Mouse (Mus musculus) MEL (cell line): ENCODE results near the gene Lrrc59.

ENCODE experiments used
- CHD2 ChIP-seq: IDR thresholded peaks from 2 replicates; pipeline ENCODE4 v1.6.1; 2011; ENCODE audit warnings: low read length, improper control_type of control experiment
- CTCF ChIP-seq, 3 experiments: IDR thresholded peaks in 2 of 3; conservative IDR thresholded peaks in 1 of 3; 2 replicates each; pipeline ENCODE4 v1.5.1; 2011 to 2012; ENCODE audit warnings: low read length in 3 of 3, low read depth in 2 of 3, mild to moderate bottlenecking in 2 of 3, improper control_type of control experiment in 1 of 3, inconsistent platforms in 1 of 3, mixed read lengths in 1 of 3, moderate library complexity in 1 of 3; ENCODE audit not compliant: control insufficient read depth in 1 of 3, insufficient read depth in 1 of 3, poor library complexity in 1 of 3, severe bottlenecking in 1 of 3
- ELF1 ChIP-seq: IDR thresholded peaks from 2 replicates; pipeline ENCODE4 v1.6.1; 2014; ENCODE audit warnings: low read depth, mild to moderate bottlenecking, inconsistent platforms, low read length, improper control_type of control experiment, moderate library complexity
- EP300 ChIP-seq, 2 experiments: IDR thresholded peaks; 2 replicates each; pipeline ENCODE4 v1.6.1; 2011; ENCODE audit warnings: improper control_type of control experiment in 2 of 2, low read length in 2 of 2, low read depth in 1 of 2, mild to moderate bottlenecking in 1 of 2
- ETS1 ChIP-seq: IDR thresholded peaks from 2 replicates; pipeline ENCODE4 v1.6.1; 2012; ENCODE audit warnings: low read depth, mild to moderate bottlenecking, inconsistent platforms, low read length, improper control_type of control experiment, moderate library complexity
- GABPA ChIP-seq: IDR thresholded peaks from 2 replicates; pipeline ENCODE4 v1.6.1; 2012; ENCODE audit warnings: low read depth, mild to moderate bottlenecking, inconsistent platforms, low read length, improper control_type of control experiment, moderate library complexity
- KAT2A ChIP-seq: conservative IDR thresholded peaks from 2 replicates; pipeline ENCODE4 v1.6.1; 2012; ENCODE audit warnings: low read depth, low read length, improper control_type of control experiment, inconsistent platforms
- NRF1 ChIP-seq: IDR thresholded peaks from 2 replicates; pipeline ENCODE4 v1.6.1; 2014; ENCODE audit warnings: low read depth, mild to moderate bottlenecking, inconsistent platforms, low read length, improper control_type of control experiment, moderate library complexity; ENCODE audit not compliant: poor library complexity, insufficient read depth, severe bottlenecking
- POLR2A ChIP-seq, 2 experiments: IDR thresholded peaks; 2 replicates each; pipeline ENCODE4 v1.6.1; 2011 to 2012; ENCODE audit warnings: low read length in 2 of 2, mild to moderate bottlenecking in 2 of 2, control low read depth in 1 of 2, improper control_type of control experiment in 1 of 2, low read depth in 1 of 2, moderate library complexity in 1 of 2; ENCODE audit not compliant: control insufficient read depth in 1 of 2, insufficient read depth in 1 of 2, poor library complexity in 1 of 2
- SMC3 ChIP-seq: IDR thresholded peaks from 2 replicates; pipeline ENCODE4 v1.6.1; 2011; ENCODE audit warnings: low read depth, low read length, improper control_type of control experiment
- TAL1 ChIP-seq: IDR thresholded peaks from 2 replicates; pipeline ENCODE4 v1.6.1; 2012; ENCODE audit warnings: mild to moderate bottlenecking, inconsistent platforms, low read length, moderate library complexity, mixed read lengths
- ZMIZ1 ChIP-seq: IDR thresholded peaks from 2 replicates; pipeline ENCODE4 v1.6.1; 2012; ENCODE audit warnings: low read depth, mild to moderate bottlenecking, inconsistent platforms, low read length, improper control_type of control experiment, moderate library complexity
- ZNF384 ChIP-seq: IDR thresholded peaks from 2 replicates; pipeline ENCODE4 v1.6.1; 2012; ENCODE audit warnings: low read depth, mild to moderate bottlenecking, inconsistent platforms, low read length, improper control_type of control experiment

GRCm38 (mm10) chr11:94661344-94661743 is 31.8 kb downstream of the Lrrc59 start:
- TF ChIP-seq GABPA (no peak), TAL1 (no peak), POLR2A (IDR thresholded peaks at IDR 0.05; ENCODE audit: control insufficient read depth in 1 of 2, insufficient read depth in 1 of 2, low read depth in 1 of 2, low read length in 2 of 2, poor library complexity in 1 of 2) (no peak), CTCF (IDR thresholded peaks at IDR 0.05 in 2 of 3, conservative IDR thresholded peaks at IDR 0.05 in 1 of 3; ENCODE audit: control insufficient read depth in 1 of 3, insufficient read depth in 1 of 3, low read depth in 2 of 3, low read length in 3 of 3, poor library complexity in 1 of 3, severe bottlenecking in 1 of 3) (no peak), SMC3 (no peak), NRF1 (no peak), ZNF384 (no peak), CHD2 (no peak), ZMIZ1 (no peak), ELF1 (no peak), KAT2A (no peak), EP300 (IDR thresholded peaks at IDR 0.05; ENCODE audit: low read depth in 1 of 2, low read length in 2 of 2) (no peak), ETS1 (no peak)
